Mouse (Mus musculus): ENCODE results near the gene Olfr1303. TPM values are rescaled to one million over a fixed set of nuclear protein-coding genes. Genes with fewer than 3 reads are reported as not detected.

Gene Olfr1303
- polyA plus RNA-seq (2014; fragmentation: Nextera tagmentation; extraction: Ambion mirVana), result not detected in 2 replicates

- ATAC-seq (ENCODE audit: low FRiP score), result no peak
- 89% methylated on average over 2 of the region's 2 CpGs for WGBS
- H3K4me2 ChIP-seq (replicated peaks; ENCODE audit: low read depth, low read length), result no peak within 1 kb of the TSS
Measured at GRCm38 (mm10) chr2:111820240-111820639, at the start of gene Olfr1303. TSS of gene Olfr1303 (minus strand) at chr2:111820340.

GRCm38 (mm10) chr2:111812936-111813335 is 7.2 kb downstream of the Olfr1303 start:
- Histone ChIP-seq H3K4me1 (replicated peaks; ENCODE audit: control insufficient read depth, insufficient read depth, low read length) (no peaks in the 10 kb centered on the region), H3K9ac (ENCODE audit: low read depth, low read length) (no peak overlapping the region), H3K4me3 (ENCODE audit: low read depth, low read length) (no peak overlapping the region), H3K9me3 (ENCODE audit: control insufficient read depth, low read length) (no peaks in the 10 kb centered on the region), H3K27me3 (ENCODE audit: control insufficient read depth, insufficient read depth, low read length) (no peaks in the 10 kb centered on the region), H3K4me2 (replicated peaks; ENCODE audit: low read depth, low read length) (no peak overlapping the region), H3K36me3 (ENCODE audit: control insufficient read depth, insufficient read depth, low read length) (no peaks in the 10 kb centered on the region), H3K27ac (ENCODE audit: low read depth, low read length) (no peak overlapping the region)
- ATAC-seq (ENCODE audit: low FRiP score) (no peak), DNase-seq (ENCODE audit: low spot score) (no peak)

More at GRCm38 (mm10) chr2:111820240-111820639, at the start of gene Olfr1303:
- H3K36me3 ChIP-seq (ENCODE audit: control insufficient read depth, insufficient read depth, low read length), result no peaks in the 10 kb centered on the region
- no peak for DNase-seq (ENCODE audit: low spot score)
- H3K9ac ChIP-seq (ENCODE audit: low read depth, low read length), result no peak within 1 kb of the TSS
- H3K27ac ChIP-seq (ENCODE audit: low read depth, low read length), result no peak within 1 kb of the TSS
- no peaks in the 10 kb centered on the region for H3K4me1 ChIP-seq (replicated peaks; ENCODE audit: control insufficient read depth, insufficient read depth, low read length)
- no peaks in the 10 kb centered on the region for H3K27me3 ChIP-seq (ENCODE audit: control insufficient read depth, insufficient read depth, low read length)
- H3K4me3 ChIP-seq (ENCODE audit: low read depth, low read length), result no peak within 1 kb of the TSS
- no peaks in the 10 kb centered on the region for H3K9me3 ChIP-seq (ENCODE audit: control insufficient read depth, low read length)

- Histone ChIP-seq H3K9ac (ENCODE audit: low read depth, low read length) (no peak within 1 kb of the TSS), H3K4me2 (replicated peaks; ENCODE audit: low read depth, low read length) (no peak within 1 kb of the TSS), H3K4me1 (replicated peaks; ENCODE audit: control insufficient read depth, insufficient read depth, low read length) (no peaks in the 10 kb centered on the region), H3K4me3 (ENCODE audit: low read depth, low read length) (no peak within 1 kb of the TSS), H3K27ac (ENCODE audit: low read depth, low read length) (no peak within 1 kb of the TSS), H3K36me3 (ENCODE audit: control insufficient read depth, insufficient read depth, low read length) (no peaks in the 10 kb centered on the region), H3K9me3 (ENCODE audit: control insufficient read depth, low read length) (no peaks in the 10 kb centered on the region), H3K27me3 (ENCODE audit: control insufficient read depth, insufficient read depth, low read length) (no peaks in the 10 kb centered on the region)
- no peak for ATAC-seq (ENCODE audit: low FRiP score)
- no peak for DNase-seq (ENCODE audit: low spot score)
- 82% methylated on average over 2 of the region's 2 CpGs for WGBS
Measured at GRCm38 (mm10) chr2:111777129-111777528, 43.0 kb downstream of the Olfr1303 start, which contains the start of gene Olfr1302. TSS of gene Olfr1302 (plus strand) at chr2:111777429.

Other genes with a start within 250 kb of the Olfr1303 start
- gene Olfr1297, start 193.8 kb downstream of the Olfr1303 start, polyA plus RNA-seq (2014; fragmentation: Nextera tagmentation; extraction: Ambion mirVana), result not detected in 2 replicates
- not detected in 2 replicates for gene Olfr1298, start 171.1 kb downstream of the Olfr1303 start, polyA plus RNA-seq (2014; fragmentation: Nextera tagmentation; extraction: Ambion mirVana)
- not detected in 2 replicates for gene Olfr1299, start 158.9 kb downstream of the Olfr1303 start, polyA plus RNA-seq (2014; fragmentation: Nextera tagmentation; extraction: Ambion mirVana)
- gene Olfr1301, start 69.3 kb downstream of the Olfr1303 start, polyA plus RNA-seq (2014; fragmentation: Nextera tagmentation; extraction: Ambion mirVana), result not detected in 2 replicates
- not detected in 2 replicates for gene Olfr1302, start 42.9 kb downstream of the Olfr1303 start, polyA plus RNA-seq (2014; fragmentation: Nextera tagmentation; extraction: Ambion mirVana)
- not detected in 2 replicates for gene Olfr1305, start 56.8 kb upstream of the Olfr1303 start, polyA plus RNA-seq (2014; fragmentation: Nextera tagmentation; extraction: Ambion mirVana)
- gene Olfr1306, start 95.9 kb upstream of the Olfr1303 start, polyA plus RNA-seq (2014; fragmentation: Nextera tagmentation; extraction: Ambion mirVana), result not detected in 2 replicates
- not detected in 2 replicates for gene Olfr1307, start 129.1 kb upstream of the Olfr1303 start, polyA plus RNA-seq (2014; fragmentation: Nextera tagmentation; extraction: Ambion mirVana)
- not detected in 2 replicates for gene Olfr1308, start 144.6 kb upstream of the Olfr1303 start, polyA plus RNA-seq (2014; fragmentation: Nextera tagmentation; extraction: Ambion mirVana)
- not detected in 2 replicates for gene Olfr1309, start 169.9 kb upstream of the Olfr1303 start, polyA plus RNA-seq (2014; fragmentation: Nextera tagmentation; extraction: Ambion mirVana)
- gene Olfr1310, start 192.4 kb upstream of the Olfr1303 start, polyA plus RNA-seq (2014; fragmentation: Nextera tagmentation; extraction: Ambion mirVana), result not detected in 2 replicates
- gene Olfr1311, start 204.1 kb upstream of the Olfr1303 start, polyA plus RNA-seq (2014; fragmentation: Nextera tagmentation; extraction: Ambion mirVana), result not detected in 2 replicates
- gene Olfr1312, start 229.9 kb upstream of the Olfr1303 start, polyA plus RNA-seq (2014; fragmentation: Nextera tagmentation; extraction: Ambion mirVana), result not detected in 2 replicates